Mouse (Mus musculus) intestine, embryonic 16.5 days (tissue): ENCODE data around the gene Sept4. TPM values are rescaled to one million over a fixed set of nuclear protein-coding genes. Genes with fewer than 3 reads are reported as not detected.

ENCODE experiments used
- polyA plus RNA-seq: library from polyadenylated mRNA; unstranded; fragments of >200 nt; fragmentation: Nextera tagmentation; extraction: Ambion mirVana; gene quantifications from 2 replicates; pipeline ENCODE4 v1.2.1, GENCODE M21; 2015

The Sept4 gene
- polyA plus RNA-seq, 1 experiment from 2014 or later = 31.4 TPM

Other genes starting within 250 kb of the Sept4 start
- 1.4 and 1.5 TPM in 2 replicates for gene Ppm1e, start 209.9 kb upstream of the Sept4 start, polyA plus RNA-seq
- 4.7 and 5.3 TPM in 2 replicates for gene Rad51c, start 163.9 kb upstream of the Sept4 start, polyA plus RNA-seq
- 0.53 and 0.70 TPM in 2 replicates for gene Tex14, start 163.8 kb upstream of the Sept4 start, polyA plus RNA-seq
- gene Gm11492, start 2.2 kb upstream of the Sept4 start, polyA plus RNA-seq = not detected in 2 replicates
- gene Mtmr4, start 23.3 kb downstream of the Sept4 start, polyA plus RNA-seq = 26.1 and 31.3 TPM in 2 replicates
- gene Hsf5, start 48.3 kb downstream of the Sept4 start, polyA plus RNA-seq = 0.15 and 0.17 TPM in 2 replicates
- gene Rnf43, start 93.8 kb downstream of the Sept4 start, polyA plus RNA-seq = 11.2 and 12.4 TPM in 2 replicates
- gene Supt4a, start 168.6 kb downstream of the Sept4 start, polyA plus RNA-seq = 108 and 111 TPM in 2 replicates
- gene Tspoap1, start 191.6 kb downstream of the Sept4 start, polyA plus RNA-seq = 0.83 and 1.2 TPM in 2 replicates
- 1.8 and 6.1 TPM in 2 replicates for gene Mpo, start 224.7 kb downstream of the Sept4 start, polyA plus RNA-seq